Mouse (Mus musculus) colon, adult 2 months (tissue): ENCODE results near the gene Coq8b. TPM values are rescaled to one million over a fixed set of nuclear protein-coding genes. Genes with fewer than 3 reads are reported as not detected.

Experiments used
- polyA plus RNA-seq: library from polyadenylated mRNA; depleted of rRNA; stranded (reverse); fragments of >200 nt; gene quantifications from 2 replicates; pipeline ENCODE4 v1.2.3, GENCODE M21; 2012; rRNA removed

The Coq8b gene
- 45.7 and 55.4 TPM in 2 replicates for polyA plus RNA-seq

GRCm38 (mm10) chr7:27232781-27233281 lies at the start of gene Coq8b:
Gene Coq8b (plus strand): TSS chr7:27233023.

GRCm38 (mm10) chr7:27195681-27196611 lies 36.9 kb upstream of the Coq8b start, which contains the start of the genes BC024978 and Snrpa:
Gene BC024978 (plus strand): TSS chr7:27195781.
Gene Snrpa (minus strand): TSS chr7:27196271.

GRCm38 (mm10) chr7:27228281-27228821 lies 4.5 kb upstream of the Coq8b start, which contains the start of gene Itpkc:
Gene Itpkc (minus strand): TSS chr7:27228661.

GRCm38 (mm10) chr7:27258205-27258899 lies 25.5 kb downstream of the Coq8b start, which contains the start of gene Numbl:
Gene Numbl (plus strand): TSS chr7:27258433.

Other genes starting within 250 kb of the Coq8b start
- not detected in 2 replicates for gene Cyp2a12, start 203.9 kb upstream of the Coq8b start, polyA plus RNA-seq
- gene Cyp2f2, start 113.1 kb upstream of the Coq8b start, polyA plus RNA-seq: 32.1 and 42.8 TPM in 2 replicates
- gene Cyp2t4, start 79.3 kb upstream of the Coq8b start, polyA plus RNA-seq: not detected in 2 replicates
- gene Egln2, start 66.2 kb upstream of the Coq8b start, polyA plus RNA-seq: 114 and 122 TPM in 2 replicates
- gene Rab4b, start 54.1 kb upstream of the Coq8b start, polyA plus RNA-seq: 75.7 and 89.8 TPM in 2 replicates
- gene Gm21983, start 51.9 kb upstream of the Coq8b start, polyA plus RNA-seq: not detected in 2 replicates
- 13.2 and 15.1 TPM in 2 replicates for gene Mia, start 51.9 kb upstream of the Coq8b start, polyA plus RNA-seq
- 12.1 and 14.1 TPM in 2 replicates for gene BC024978, start 37.2 kb upstream of the Coq8b start, polyA plus RNA-seq
- 143 and 174 TPM in 2 replicates for gene Snrpa, start 36.8 kb upstream of the Coq8b start, polyA plus RNA-seq
- gene Itpkc, start 4.4 kb upstream of the Coq8b start, polyA plus RNA-seq: 30.0 and 32.5 TPM in 2 replicates
- gene Numbl, start 25.4 kb downstream of the Coq8b start, polyA plus RNA-seq: 24.9 and 26.6 TPM in 2 replicates
- gene Ltbp4, start 104.7 kb downstream of the Coq8b start, polyA plus RNA-seq: 310 and 356 TPM in 2 replicates
- gene Shkbp1, start 123.0 kb downstream of the Coq8b start, polyA plus RNA-seq: 107 and 150 TPM in 2 replicates
- not detected in 2 replicates for gene Gm20479, start 124.4 kb downstream of the Coq8b start, polyA plus RNA-seq
- 0.57 and 1.0 TPM in 2 replicates for gene Sptbn4, start 214.7 kb downstream of the Coq8b start, polyA plus RNA-seq
- 146 and 164 TPM in 2 replicates for gene Blvrb, start 215.0 kb downstream of the Coq8b start, polyA plus RNA-seq
- 14.3 and 15.9 TPM in 2 replicates for gene Sertad3, start 240.7 kb downstream of the Coq8b start, polyA plus RNA-seq